Mouse (Mus musculus): ENCODE data around the gene Psmb2. TPM values are rescaled to one million over a fixed set of nuclear protein-coding genes. Genes with fewer than 3 reads are reported as not detected.
A peak's percentile ranks its signal among the peaks of the same experiment; 100 is the strongest.

The Psmb2 gene
- polyA plus RNA-seq, 1 experiment from 2014 or later: 470 TPM

- no peaks in the 10 kb centered on the region for H3K4me1 ChIP-seq (replicated peaks)
- H3K9me3 ChIP-seq: no peaks in the 10 kb centered on the region
- WGBS: 14% methylated on average over 9 of the region's 9 CpGs
- no peak overlapping the region for H3K27ac ChIP-seq
- H3K4me3 ChIP-seq (replicated peaks): no peak overlapping the region
- H3K36me3 ChIP-seq: no peaks in the 10 kb centered on the region
- H3K27me3 ChIP-seq: peaks cover 37% of the 10 kb centered on the region
- no peak overlapping the region for H3K9ac ChIP-seq (replicated peaks)
- ATAC-seq: no peak
- no peak overlapping the region for H3K4me2 ChIP-seq (replicated peaks)
Observed at GRCm38 (mm10) chr4:126655356-126655755, 22.1 kb upstream of the Psmb2 start.

- 80% methylated on average over 7 of the region's 7 CpGs for WGBS
- Histone ChIP-seq H3K4me3 (replicated peaks) (no peak overlapping the region), H3K9ac (replicated peaks) (no peak overlapping the region), H3K27me3 (peaks cover 30% of the 10 kb centered on the region), H3K4me1 (replicated peaks) (no peaks in the 10 kb centered on the region), H3K4me2 (replicated peaks) (no peak overlapping the region), H3K9me3 (no peaks in the 10 kb centered on the region), H3K27ac (no peak overlapping the region), H3K36me3 (no peaks in the 10 kb centered on the region)
- no peak for ATAC-seq
Observed at GRCm38 (mm10) chr4:126661249-126661648, 16.2 kb upstream of the Psmb2 start.

- H3K9me3 ChIP-seq: no peaks in the 10 kb centered on the region
- 84% methylated on average over 2 of the region's 2 CpGs for WGBS
- H3K4me1 ChIP-seq (replicated peaks): no peaks in the 10 kb centered on the region
- no peaks in the 10 kb centered on the region for H3K36me3 ChIP-seq
- H3K27me3 ChIP-seq: peaks cover 13% of the 10 kb centered on the region; the same call in 1 of the 2 replicates
- no peak overlapping the region for H3K4me2 ChIP-seq (replicated peaks)
- H3K9ac ChIP-seq (replicated peaks): no peak overlapping the region
- ATAC-seq: no peak
- H3K4me3 ChIP-seq (replicated peaks): no peak overlapping the region
- H3K27ac ChIP-seq: no peak overlapping the region
Observed at GRCm38 (mm10) chr4:126667075-126667474, 10.4 kb upstream of the Psmb2 start.

GRCm38 (mm10) chr4:126682298-126682697 lies 4.9 kb downstream of the Psmb2 start:
- Histone ChIP-seq H3K4me1 (replicated peaks) (peaks cover 29% of the 10 kb centered on the region), H3K27ac (no peak overlapping the region), H3K27me3 (no peaks in the 10 kb centered on the region), H3K9ac (replicated peaks) (no peak overlapping the region), H3K4me3 (replicated peaks) (no peak overlapping the region), H3K4me2 (replicated peaks) (no peak overlapping the region), H3K36me3 (peaks cover 28% of the 10 kb centered on the region), H3K9me3 (no peaks in the 10 kb centered on the region)
- 84% methylated on average over 5 of the region's 5 CpGs for WGBS
- ATAC-seq: no peak

GRCm38 (mm10) chr4:126683084-126683483 lies 5.7 kb downstream of the Psmb2 start:
- no peak overlapping the region for H3K4me2 ChIP-seq (replicated peaks)
- ATAC-seq: no peak
- H3K9me3 ChIP-seq: no peaks in the 10 kb centered on the region
- H3K27ac ChIP-seq: no peak overlapping the region
- H3K27me3 ChIP-seq: no peaks in the 10 kb centered on the region
- peaks cover 26% of the 10 kb centered on the region for H3K4me1 ChIP-seq (replicated peaks)
- H3K9ac ChIP-seq (replicated peaks): no peak overlapping the region
- WGBS: 42% methylated on average over 3 of the region's 3 CpGs
- peaks cover 33% of the 10 kb centered on the region for H3K36me3 ChIP-seq
- H3K4me3 ChIP-seq (replicated peaks): no peak overlapping the region

DNA sequence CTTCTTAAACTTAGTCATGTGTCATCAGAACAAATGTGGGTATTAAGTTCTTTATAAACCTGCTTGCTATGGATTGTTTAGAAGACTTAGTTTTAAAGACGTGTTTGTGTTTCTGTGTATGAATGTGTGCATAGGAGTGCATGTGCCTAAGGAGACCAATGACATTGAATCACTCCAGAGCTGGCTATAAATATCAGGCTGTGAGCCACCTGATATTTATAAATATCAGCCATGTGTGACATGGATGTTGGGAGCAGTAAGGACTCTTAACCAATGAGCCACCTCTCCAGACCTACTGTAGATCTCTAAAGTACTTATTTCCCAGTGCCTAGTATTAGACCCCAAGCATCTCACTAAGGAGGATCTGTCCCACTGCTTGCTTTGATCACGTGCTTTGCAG lies 12.0 kb downstream of the Psmb2 start:
- Histone ChIP-seq H3K36me3 (peaks cover 41% of the 10 kb centered on the region), H3K4me2 (replicated peaks) (no peak overlapping the region), H3K27me3 (no peaks in the 10 kb centered on the region), H3K9ac (replicated peaks) (no peak overlapping the region), H3K4me1 (replicated peaks) (no peaks in the 10 kb centered on the region), H3K4me3 (replicated peaks) (no peak overlapping the region), H3K9me3 (no peaks in the 10 kb centered on the region), H3K27ac (no peak overlapping the region)
- 97% methylated on average over 2 of the region's 2 CpGs for WGBS
- ATAC-seq: no peak

DNA sequence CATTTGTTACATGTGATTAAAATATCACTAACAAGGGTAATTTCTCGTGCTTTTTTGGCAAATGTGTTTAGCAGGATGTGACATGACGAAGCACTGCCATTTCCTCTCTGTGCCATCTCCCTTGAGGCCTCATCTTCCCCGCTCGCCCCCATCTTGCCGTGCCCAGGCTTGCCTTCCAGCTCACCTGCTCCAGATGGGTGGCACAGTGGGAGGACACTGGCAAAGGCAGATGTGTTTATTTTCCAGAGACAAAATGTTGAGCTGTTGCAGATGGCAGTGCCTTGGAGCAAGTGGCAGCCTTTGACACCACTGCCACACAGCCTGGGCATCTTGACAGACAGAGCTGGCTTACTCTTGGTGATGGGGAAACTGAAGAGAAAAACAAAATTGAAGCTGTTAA lies 15.6 kb downstream of the Psmb2 start:
- H3K9ac ChIP-seq (replicated peaks): no peak overlapping the region
- H3K27ac ChIP-seq: no peak overlapping the region
- no peaks in the 10 kb centered on the region for H3K4me1 ChIP-seq (replicated peaks)
- no peaks in the 10 kb centered on the region for H3K27me3 ChIP-seq
- WGBS: 93% methylated on average over 5 of the region's 5 CpGs
- peaks cover 27% of the 10 kb centered on the region for H3K36me3 ChIP-seq
- no peak for ATAC-seq
- no peak overlapping the region for H3K4me3 ChIP-seq (replicated peaks)
- H3K9me3 ChIP-seq: no peaks in the 10 kb centered on the region
- H3K4me2 ChIP-seq (replicated peaks): no peak overlapping the region

DNA sequence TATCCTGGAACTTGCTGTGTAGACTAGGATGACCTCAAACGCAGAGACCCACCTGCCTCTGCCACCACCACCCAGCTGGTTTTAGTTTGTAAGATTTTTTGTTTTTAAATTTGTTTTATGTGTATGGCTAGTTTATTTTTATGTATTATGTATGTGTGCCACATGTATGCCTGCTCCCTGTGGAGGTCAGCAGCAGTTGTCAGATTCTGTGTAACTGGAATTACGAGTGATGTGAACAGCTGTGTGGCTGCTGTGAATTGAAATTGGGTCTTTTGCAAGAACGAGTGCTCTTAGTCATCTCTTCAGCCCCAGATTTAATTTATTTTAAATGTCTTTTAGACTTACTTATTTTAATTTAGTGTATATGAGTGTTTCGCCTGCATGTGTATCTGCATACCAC lies 19.5 kb downstream of the Psmb2 start:
- 94% methylated on average over 4 of the region's 4 CpGs for WGBS
- no peak for ATAC-seq

GRCm38 (mm10) chr4:126706630-126707438 lies 29.4 kb downstream of the Psmb2 start:
- no peak overlapping the region for H3K4me2 ChIP-seq (replicated peaks)
- peaks cover 21% of the 10 kb centered on the region for H3K4me1 ChIP-seq (replicated peaks)
- peak overlapping the region; percentile 58 for H3K27ac ChIP-seq
- H3K4me3 ChIP-seq (replicated peaks): no peak overlapping the region
- no peaks in the 10 kb centered on the region for H3K9me3 ChIP-seq
- WGBS: 47% methylated on average over 12 of the region's 12 CpGs
- no peak overlapping the region for H3K9ac ChIP-seq (replicated peaks)
- ATAC-seq: peak; percentile 96
- no peaks in the 10 kb centered on the region for H3K27me3 ChIP-seq
- peaks cover 71% of the 10 kb centered on the region for H3K36me3 ChIP-seq

More for the DNA sequence above, 19.5 kb downstream of the Psmb2 start:
- H3K4me2 ChIP-seq (replicated peaks): no peak overlapping the region
- no peak overlapping the region for H3K9ac ChIP-seq (replicated peaks)
- H3K27ac ChIP-seq: no peak overlapping the region
- H3K36me3 ChIP-seq: peaks cover 32% of the 10 kb centered on the region
- no peak overlapping the region for H3K4me3 ChIP-seq (replicated peaks)
- H3K9me3 ChIP-seq: no peaks in the 10 kb centered on the region
- H3K27me3 ChIP-seq: no peaks in the 10 kb centered on the region
- no peaks in the 10 kb centered on the region for H3K4me1 ChIP-seq (replicated peaks)

GRCm38 (mm10) chr4:126707439-126707826 lies 30.0 kb downstream of the Psmb2 start:
- Histone ChIP-seq H3K9me3 (no peaks in the 10 kb centered on the region), H3K36me3 (peaks cover 70% of the 10 kb centered on the region), H3K4me3 (replicated peaks) (no peak overlapping the region), H3K27ac (peak overlapping the region; percentile 45), H3K4me2 (replicated peaks) (no peak overlapping the region; the same call in 1 of the 2 replicates), H3K27me3 (no peaks in the 10 kb centered on the region), H3K4me1 (replicated peaks) (peaks cover 21% of the 10 kb centered on the region), H3K9ac (replicated peaks) (no peak overlapping the region)
- no peak for ATAC-seq
- 39% methylated on average over 5 of the region's 5 CpGs for WGBS

DNA sequence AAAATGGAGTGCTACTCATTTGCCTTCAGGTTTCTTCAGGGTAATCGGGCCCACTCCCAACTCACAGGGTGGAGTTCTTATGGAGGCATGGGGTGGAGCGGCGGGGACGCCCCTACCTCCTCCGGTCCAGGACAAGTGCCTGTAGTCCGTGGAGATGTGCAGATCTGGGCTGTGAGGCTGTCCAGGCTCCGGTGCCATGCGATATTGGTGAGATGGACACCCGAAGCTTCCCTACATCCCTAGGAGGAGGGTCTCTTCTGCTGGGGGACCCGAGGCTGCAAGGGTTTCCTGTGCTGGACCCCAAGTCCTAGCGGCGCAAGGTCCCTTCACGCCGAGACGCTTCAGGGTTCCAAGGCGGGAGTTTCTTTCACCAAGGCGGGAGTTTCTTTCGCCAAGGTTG lies 54.7 kb downstream of the Psmb2 start:
- H3K36me3 ChIP-seq: no peaks in the 10 kb centered on the region
- ATAC-seq: no peak
- H3K9me3 ChIP-seq: no peaks in the 10 kb centered on the region
- peaks cover 28% of the 10 kb centered on the region for H3K4me1 ChIP-seq (replicated peaks)
- 3% methylated on average over 18 of the region's 18 CpGs for whole genome bisulfite sequencing
- no peak overlapping the region for H3K9ac ChIP-seq (replicated peaks)
- no peak overlapping the region for H3K27ac ChIP-seq
- peak overlapping the region; percentile 26 for H3K4me3 ChIP-seq (replicated peaks)
- H3K27me3 ChIP-seq: peaks cover 85% of the 10 kb centered on the region
- peak overlapping the region; percentile 45 for H3K4me2 ChIP-seq (replicated peaks)

GRCm38 (mm10) chr4:126732531-126733380 lies 55.3 kb downstream of the Psmb2 start:
- no peaks in the 10 kb centered on the region for H3K9me3 ChIP-seq
- H3K4me3 ChIP-seq (replicated peaks): peak overlapping the region; percentile 26
- peak overlapping the region; percentile 45 for H3K4me2 ChIP-seq (replicated peaks)
- H3K27me3 ChIP-seq: peaks cover 92% of the 10 kb centered on the region
- no peaks in the 10 kb centered on the region for H3K36me3 ChIP-seq
- H3K27ac ChIP-seq: no peak overlapping the region
- 3% methylated on average over 26 of the region's 26 CpGs for WGBS
- ATAC-seq: no peak
- H3K9ac ChIP-seq (replicated peaks): no peak overlapping the region
- H3K4me1 ChIP-seq (replicated peaks): peaks cover 28% of the 10 kb centered on the region
